Mouse (Mus musculus) gastrocnemius, adult 8-10 months (tissue): ENCODE data around the gene Rps21. TPM values are rescaled to one million over a fixed set of nuclear protein-coding genes. Genes with fewer than 3 reads are reported as not detected.

ENCODE experiments used
- DNase-seq, 2 experiments: peaks; one replicate each; pipeline ENCODE4 v3.0.0; 2022; ENCODE audit warnings: low spot score in 2 of 2
- total RNA-seq, 4 experiments: library from RNA; stranded (reverse); gene quantifications; 2 replicates each; pipeline ENCODE4 v1.2.4; 2022

Gene Rps21
- total RNA-seq: 100 to 1,000 TPM; 348 to 580 (median 436) TPM

DNA sequence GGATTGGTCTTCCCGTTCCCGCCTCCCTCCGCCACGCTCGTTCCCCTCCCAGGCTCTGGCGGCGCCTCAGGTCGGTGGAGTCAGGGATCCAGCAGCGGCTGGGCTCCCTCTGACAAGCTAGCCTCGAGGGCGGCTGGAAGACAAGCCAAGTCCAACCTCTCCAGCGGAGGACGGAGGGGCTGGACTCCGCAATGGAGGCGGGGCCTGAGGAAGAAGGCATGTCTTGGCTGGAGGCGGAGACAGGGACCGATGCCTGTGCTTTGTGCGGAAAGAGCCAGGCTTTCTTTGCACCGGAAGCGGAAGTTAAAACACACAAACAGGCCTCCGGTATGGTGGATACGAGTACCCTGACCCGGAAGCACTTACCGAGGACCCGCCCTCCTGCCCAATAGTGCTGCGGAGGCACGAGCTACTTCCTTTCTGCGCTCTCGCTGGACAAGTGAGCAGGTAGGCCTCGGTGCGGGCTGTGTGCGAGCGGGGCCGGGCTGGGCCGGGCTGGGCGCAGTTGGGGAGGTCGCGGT, at the start of gene Rps21:
Gene Rps21 (plus strand): TSS at position 377 of the 521 bp plus-strand sequence.
- peak; percentile 96 to 98 for DNase-seq

DNA sequence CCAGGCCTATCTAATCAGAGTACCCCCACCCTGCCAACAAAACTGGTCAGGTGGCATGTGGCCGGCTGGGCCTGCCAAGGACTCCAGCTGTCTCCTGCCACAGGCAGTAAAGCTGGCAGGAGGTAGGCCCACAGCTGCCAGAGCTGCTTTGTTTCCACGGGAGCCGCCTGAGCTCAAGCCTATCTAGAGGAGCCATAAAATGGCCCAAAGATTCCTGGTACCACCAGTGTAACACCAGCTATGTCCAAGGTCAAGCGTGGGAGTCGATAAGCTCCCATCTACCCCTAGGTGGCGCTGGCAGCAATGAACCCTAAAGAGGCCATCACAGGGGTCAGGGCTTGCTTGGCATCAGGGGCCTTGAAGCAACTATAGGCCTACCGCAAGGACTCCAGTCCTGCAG, 49.3 kb upstream of the Rps21 start:
- DNase-seq: peak in 1 of 2 experiments; percentile 53

DNA sequence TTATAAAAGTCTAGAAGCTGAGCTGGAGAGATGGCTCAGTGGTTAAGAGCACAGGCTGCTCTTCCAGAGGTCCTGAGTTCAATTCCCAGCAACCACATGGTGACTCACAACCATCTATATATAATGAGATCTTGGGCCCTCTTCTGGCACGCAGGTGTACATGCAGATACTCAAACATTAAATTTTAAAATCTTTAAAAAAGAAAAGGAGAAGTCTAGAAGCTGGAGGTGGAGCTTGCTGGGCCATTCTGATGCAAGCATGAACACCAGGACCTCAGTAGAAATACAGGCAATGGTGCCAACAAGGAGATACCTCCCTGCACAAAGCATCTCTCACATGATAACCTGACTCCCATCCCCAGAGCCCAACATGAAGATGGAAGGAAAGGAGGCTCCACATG, 48.2 kb upstream of the Rps21 start:
- DNase-seq: no peak

DNA sequence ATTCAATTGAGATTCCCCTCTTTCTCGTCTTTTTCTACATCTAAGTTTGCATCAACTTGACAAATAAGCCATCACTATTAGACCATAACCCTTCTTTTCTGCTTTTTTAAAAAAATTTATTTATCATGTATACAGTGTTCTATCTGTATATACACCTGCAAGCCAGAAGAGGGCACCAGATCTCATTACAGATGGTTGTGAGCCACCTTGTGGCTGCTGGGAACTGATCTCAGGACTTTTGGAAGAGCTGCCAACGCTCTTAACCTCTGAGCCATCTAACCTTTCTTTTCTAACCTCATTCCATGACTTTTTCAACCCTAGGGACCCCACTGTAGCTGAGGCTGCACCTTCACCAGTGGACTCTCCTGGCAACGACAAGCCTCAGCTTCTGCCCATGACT, 44.9 kb upstream of the Rps21 start:
- DNase-seq: no peak

DNA sequence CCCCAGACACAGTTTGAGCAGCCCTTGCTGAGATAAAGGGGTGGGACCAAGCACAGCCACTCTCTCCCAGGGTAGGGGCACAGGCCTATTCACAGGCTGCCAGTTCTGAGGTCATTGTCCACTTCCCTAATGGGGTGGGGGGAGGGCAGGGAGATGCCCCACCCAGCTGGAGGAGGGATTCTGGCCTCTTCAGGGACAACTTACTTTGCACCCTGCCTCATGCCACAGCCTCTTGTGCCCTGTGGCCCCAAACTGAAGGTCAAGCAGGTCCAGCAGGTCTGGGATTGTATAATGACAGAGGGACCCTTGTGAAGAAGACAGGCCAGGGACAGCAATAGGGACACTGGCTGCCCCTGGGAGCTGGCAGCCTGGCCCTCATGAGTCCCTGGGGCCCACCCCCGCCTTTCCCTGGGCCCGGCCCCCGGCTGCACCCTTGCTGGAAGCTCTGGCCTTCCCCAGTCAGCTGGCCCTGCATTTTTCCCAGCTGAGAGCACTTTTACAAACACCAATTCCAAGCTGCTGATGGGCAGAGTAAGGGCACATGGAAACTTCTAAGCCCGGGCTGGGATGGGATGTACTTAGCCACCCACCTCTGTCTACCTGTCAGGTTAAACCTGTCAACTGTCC, 42.7 kb upstream of the Rps21 start:
- no peak for DNase-seq

DNA sequence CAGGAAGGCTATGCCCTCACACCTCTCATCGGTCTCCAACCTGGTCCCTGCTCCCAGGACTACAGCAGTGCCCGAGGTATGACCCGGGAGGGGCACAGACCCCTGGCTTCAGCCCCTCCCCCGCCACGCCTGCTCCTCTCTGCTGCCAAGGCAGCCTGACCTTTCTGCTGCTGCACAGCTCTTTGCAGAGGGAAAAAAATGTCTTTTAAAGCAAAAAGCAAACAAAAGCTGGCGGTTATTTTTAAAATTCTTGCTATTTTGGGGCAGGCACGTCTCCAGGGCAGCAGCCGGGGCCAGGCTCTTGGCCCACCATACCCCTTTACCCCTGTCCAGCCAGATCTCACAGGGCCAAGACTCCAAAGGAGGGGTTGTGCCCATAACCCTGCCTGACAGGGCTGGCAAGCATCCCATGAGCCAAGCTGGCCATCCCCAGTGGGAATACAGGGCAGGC, 42.1 kb upstream of the Rps21 start:
- no peak for DNase-seq

DNA sequence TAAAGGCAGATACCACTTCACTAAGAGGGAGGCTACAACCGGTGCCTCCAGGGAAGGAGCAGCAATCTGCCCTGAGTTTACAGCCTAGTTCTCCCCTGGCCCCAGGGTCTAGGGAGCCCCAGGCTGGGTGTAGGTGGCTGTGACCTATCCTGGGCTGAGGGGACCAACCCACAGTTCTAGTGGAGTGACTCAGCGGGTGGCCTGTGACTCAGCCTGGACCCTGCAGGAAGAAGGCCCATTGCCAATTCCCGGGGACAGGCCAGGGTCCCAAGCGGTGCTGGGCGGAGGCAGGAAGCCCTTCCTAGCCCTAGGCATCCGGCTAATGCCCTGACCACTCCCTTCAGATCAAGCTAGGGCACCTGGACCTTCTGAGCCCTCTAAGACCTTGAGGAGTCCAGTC, 41.2 kb upstream of the Rps21 start:
- DNase-seq: no peak

DNA sequence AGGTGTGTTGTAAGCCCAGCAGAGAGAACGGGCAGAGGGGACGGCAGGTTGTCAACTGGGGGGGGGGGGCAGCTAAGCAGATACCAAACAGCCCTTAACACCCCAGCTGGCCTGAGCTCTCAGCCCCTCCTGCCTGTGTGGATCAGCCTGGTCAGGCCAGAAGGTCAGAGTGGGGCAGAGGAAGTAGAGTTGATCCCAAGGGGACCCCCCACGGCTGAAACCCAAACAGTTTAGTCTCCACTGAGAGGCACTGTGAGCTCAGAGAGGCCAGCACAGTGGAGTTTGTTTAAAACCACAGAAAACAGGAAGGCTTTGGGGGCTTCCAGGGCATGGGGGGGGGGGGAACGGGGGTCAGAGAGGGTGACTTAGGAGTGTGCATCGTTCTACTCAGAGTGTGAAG, 40.3 kb upstream of the Rps21 start:
- DNase-seq: no peak

DNA sequence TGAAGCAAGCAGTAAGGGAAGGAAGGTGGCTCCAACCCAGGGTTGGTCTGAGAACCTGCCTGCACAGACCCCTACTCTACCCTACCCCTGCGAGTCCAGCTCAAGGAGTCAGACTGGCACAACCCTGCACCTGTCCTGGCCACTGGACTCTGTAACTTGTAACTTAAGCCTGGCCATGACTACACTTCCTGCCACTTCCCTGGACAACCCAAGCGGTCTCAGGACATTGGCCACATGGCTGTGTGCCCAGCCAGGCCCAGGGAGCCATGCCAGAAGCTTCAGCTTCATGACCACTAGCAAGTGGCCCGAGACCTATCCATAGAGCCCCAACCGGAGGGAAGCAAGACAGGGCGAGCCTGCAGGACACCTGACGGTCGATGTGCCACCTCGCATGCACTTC, 39.6 kb upstream of the Rps21 start:
- DNase-seq: peak; percentile 93 to 96

DNA sequence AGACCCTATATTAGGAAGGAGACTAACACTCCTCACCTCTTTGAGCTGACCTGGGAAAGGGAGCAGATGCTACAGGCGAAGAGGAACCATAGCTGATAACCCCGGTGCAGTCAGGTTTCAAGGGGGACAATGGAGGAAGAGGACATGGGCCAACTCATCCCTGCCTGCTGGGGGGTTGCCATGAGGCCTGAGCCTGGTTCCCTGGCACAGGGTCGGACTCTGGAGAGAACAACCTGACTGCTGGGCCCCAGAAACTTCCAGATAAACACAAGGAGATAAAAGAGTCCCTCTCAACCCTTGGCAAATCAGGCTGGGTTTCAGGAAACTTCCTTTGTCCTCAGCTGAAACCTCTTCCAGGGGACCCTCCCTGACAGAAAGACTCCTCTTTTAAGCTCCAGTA, 38.9 kb upstream of the Rps21 start:
- DNase-seq: no peak

DNA sequence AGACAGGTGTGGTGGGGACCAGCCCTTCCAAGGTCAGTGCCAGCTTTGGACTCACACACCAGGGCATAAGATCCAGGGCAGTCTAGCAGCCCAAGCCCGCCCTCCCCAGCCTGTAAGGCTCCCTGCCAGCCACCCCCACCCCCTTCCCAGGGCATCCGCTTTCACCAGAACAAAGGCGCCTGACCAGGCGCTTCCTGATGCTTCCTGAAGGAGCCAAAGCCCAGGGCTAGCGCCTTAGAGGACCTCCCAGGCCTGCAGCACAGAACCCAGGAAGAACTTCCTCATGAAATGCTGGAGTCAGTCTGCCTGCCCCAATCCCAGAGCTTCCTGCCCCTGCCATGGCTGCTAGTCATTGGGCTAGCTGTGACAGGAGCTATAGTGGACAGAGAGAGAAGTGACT, 38.5 kb upstream of the Rps21 start:
- no peak for DNase-seq

DNA sequence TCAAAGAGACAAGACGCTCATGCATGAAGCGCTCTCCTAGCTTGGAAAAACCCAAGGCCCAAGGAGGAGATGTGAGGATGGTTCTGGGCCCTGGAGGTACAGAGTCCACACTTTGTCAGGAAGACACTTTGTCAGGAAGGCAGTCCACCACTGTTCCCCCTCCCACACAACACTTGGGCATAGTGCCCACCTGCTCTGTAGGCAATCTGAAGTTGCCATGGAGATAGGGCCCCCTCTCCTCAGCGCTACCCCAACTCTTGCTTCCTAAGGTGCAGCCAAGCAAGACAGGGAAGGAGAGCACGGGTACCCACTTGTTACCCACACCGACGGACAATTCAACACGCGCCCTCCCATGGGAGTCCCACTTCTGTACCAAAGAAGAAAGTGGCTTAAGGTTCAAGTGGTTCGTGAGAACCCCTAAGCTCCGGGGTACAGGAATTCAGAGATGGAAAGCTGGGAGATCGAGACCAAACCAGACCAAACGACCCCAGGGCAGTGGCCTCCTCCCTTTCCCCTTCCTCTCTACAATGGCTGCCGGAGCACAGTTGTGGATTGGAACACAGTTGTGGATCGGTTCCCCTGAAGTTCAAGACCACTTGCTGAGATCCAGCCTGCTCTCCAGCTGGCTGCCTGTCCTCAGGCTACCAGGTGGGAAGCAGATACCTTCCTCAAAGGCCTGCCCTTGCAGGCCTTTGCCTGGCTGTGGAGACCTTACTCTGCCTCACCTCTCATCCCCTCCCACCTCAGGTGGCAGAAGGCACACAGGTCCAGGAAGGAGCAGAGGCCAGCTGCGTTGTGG, 37.8 kb upstream of the Rps21 start:
- no peak for DNase-seq

DNA sequence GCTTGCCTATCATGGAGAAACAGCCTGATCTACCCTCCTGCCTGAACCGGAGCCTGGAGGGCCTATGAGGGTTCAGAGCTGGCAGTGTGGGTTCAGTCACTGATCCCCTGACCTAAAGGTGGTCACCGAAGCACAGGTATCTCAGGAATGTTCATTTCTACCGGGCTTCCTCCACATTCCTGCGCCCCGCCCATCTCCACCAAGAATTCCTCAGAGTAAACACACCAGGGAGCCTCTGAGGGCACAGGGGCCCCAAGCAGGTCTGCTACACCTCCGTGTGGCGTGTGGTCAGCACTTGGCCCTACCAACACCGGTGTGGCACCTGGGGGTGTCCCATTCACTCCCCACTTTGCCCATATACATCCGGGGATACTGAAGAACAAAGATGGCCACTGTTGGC, 37.0 kb upstream of the Rps21 start:
- DNase-seq: no peak

DNA sequence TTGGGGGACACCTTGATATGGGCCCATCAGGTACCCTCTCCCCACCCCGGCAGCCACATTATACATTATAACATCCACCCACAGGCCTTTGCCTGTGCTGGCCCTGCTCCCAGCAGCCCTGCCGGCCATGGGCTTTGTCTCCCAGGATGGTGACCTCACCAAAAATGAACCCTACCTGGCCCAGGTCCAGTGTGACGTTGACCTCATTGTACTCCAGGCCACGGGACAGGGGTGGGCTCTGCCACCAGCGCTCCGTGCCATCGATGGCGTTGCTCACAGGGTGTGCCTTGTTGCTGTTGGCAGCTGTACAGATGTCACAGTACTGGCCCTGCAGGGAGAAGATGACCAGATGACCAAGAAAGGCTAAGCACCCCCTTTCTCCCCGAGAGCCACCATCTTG, 36.1 kb upstream of the Rps21 start:
- DNase-seq: no peak

DNA sequence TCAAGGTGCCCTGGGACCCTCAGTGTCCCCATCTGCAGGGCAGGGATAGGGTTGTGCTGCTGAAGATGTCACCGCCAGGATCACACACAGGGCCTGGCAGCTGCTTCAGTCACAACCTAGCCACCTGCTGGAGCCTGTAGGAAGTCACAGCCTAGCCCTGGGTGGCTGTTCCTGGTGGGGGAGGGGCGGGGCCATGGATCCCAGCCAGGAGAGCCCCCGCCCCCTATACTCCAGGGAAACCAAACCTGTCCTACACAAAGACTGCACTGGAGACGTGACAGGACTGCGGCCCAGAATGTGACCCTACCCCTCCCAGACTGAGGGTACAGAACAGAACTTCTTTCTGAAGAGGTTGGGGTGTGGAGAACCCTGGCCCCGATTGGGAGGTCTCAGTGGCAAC, 34.9 kb upstream of the Rps21 start:
- DNase-seq: no peak

DNA sequence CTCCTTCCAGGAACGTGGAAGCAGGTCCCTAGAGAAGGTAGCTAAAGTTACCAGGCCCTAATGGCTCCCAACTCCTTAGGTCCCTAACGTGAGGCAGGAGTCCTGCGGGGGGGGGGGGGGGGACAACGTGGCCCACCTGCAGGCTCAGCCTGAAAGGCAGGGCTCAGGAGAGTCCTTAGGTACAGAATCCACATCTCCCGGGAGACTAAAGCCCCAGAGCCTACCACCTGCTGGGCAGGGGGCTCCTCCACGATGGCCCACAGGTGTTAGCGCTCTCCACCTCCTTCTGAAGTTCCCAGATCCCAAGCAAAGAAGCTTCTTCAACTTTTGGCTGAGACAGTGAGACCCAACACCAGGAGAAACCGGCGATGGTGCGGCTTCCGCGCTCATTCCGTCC, 32.5 kb upstream of the Rps21 start:
- DNase-seq: no peak

DNA sequence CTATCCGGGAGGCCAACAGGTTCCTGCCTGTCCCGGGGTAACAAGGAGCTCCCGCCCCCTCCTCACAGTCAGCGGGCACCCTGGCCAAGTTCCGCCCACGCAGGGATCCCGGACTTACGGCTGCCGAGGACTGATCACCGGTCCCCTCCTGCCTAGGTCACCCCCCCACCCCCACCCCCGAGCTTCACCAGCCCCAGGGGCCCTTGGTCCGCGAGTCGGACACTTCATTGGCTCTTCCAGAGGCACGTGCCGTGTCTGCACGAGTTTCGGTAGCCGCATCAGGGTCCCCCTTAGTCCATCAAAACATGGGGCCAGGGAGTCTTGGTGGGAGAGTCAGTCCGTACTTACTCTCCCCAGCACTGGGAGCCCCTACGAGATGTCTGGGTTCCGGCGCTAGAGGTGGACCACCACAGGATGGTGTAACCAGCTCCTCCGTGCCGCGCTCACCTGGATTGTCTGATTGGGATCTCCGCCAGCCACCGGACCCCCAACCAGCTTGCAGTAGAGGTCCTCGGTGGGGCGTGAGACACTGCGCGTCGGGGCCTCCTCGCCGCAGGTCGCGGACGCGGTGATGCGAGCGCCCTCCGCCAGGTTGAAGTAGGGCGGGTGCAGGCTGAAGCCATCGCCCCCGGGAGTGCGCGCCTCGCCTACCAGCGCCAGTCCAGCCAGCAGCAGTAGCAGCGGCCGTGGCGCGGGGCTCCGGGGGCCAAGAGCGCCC, 32.0 kb upstream of the Rps21 start:
- no peak for DNase-seq

DNA sequence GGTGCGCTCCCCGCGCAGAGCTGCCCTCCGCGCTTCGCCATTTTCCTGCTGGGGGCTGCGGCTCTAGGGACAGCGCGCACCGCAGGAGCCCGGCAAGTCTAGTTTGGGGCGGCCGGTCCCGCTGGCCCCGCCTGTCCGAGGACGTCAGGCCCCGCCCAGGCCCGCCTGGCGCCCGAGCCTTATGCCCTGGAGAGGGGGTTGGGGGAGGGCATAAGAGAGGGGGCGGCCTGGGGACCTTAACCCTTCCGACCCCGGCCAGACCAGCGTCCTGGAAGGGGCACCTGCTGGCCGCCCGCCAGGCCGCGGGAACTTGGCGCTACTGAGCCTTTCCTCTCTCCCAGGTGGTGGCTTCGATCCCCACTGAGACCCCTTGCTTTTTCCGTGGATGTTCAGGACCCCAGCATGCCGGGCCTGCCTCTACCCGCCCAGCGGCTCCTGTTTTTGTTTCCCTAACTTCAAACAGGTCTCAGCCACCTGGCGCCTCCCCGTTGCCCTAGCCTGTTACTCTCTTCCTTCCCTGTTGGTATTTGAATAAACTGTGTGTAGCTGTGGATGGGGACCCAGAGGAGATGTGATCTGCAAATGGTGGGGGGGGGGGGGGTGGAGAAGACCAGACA, 31.3 kb upstream of the Rps21 start, which contains the start of gene Lama5:
Gene Lama5 (minus strand): TSS at position 98 of the 617 bp plus-strand sequence.
- peak; percentile 54 to 59 for DNase-seq

DNA sequence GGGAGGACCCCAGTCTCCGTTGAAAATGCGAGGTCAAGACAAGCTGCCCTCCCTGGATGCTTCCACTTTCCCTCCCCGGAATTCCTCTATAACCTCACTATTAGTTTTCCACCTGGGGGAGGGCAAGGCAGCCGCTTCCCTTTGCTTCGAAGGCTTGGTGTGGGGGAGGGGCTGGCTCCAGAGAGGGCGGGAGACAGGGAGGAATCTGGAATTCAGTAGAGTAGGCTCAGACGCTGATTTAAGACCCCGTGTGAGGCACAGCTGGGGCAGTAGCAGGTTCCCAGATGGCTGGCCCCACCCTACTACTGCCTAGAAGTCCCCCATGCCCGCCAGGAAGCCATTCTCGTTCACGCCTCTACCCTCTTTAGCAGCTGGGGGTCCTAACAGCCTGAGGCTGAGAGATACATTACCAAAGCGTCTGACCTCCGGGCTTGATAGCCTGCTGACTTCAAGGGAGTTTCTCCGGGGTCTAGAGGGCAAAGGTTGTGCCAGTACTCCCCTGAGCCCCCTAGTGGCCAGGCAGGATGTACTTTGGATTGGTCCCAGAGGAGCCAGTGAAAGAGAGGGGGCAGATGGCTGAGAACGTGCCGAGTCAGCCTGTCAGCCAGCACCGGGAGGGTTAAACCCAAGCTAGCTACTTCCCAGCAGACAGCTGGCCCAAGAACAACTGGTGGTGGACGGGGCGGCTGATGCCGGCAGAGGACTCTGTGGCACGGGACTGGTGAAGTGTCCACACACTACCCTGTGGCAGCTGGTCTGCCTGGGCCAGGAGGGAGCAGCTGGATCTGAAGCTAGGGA, 29.7 kb upstream of the Rps21 start:
- peak in 1 of 2 experiments; percentile 49 for DNase-seq

DNA sequence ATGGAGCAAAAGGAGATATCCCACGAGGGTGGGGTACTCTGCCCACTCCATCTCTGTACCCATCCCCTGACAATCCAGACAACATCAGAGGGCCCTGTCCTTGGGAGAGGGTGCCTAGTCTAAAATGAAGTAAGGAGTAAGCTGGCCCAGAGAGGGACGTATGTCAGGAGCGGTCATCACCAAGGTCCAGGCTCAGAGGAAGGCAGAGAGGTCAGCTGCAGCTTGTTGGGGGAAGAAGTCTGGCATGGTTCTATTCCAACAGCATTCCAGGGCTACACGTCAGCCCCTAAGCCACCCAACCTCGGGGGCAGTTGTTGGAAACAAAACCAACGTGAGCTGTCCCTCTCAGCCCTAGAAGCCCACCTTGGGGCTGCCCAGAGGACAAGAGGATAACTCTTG, 29.1 kb upstream of the Rps21 start:
- no peak for DNase-seq

DNA sequence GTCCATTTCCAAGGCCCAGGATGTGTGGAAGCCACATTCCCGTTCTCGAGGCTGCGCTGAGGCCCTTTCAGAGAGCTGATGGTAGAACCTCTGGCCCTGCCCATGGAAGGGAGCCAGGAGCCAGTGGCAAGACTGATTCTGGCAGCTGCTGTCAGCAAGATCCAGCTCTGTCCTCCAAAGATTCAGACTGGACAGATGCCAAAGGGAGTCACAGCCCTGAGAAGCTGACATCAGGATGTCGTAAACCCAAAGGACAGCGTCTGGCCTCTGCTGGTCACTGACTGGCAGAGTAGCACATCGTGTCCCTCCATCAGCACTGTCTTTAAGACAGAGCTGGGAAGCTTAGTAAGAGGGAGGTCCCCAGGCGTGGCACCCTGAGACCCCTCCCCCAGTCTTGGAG, 28.6 kb upstream of the Rps21 start:
- DNase-seq: peak in 1 of 2 experiments; percentile 44
